Mouse (Mus musculus): ENCODE measurements around the gene Tmc2.

Gene Tmc2

DNA sequence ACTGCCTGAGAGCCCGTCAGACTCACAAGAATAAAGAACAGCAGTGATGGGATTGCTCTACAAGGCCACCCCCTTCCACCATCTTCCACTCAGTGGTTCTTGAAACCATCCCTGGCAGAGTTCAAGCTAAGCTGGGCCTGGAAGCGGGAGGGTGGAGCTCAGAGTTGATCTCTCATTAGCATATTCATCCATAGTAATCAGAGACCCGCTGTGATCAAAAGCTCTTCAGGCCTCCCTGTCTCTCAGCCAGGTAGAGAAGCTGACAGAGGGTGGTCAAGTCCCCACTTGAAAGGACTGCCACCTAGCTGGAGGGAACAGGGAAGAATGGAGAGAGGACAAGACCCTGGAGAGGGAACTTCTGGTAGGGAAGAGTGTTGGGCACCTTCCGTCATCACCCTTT is 108.0 kb downstream of the Tmc2 start:
- no peak for DNase-seq

Measured in lung, postnatal 10 days (tissue).